Mouse (Mus musculus): ENCODE measurements around the gene Asb16.

GRCm38 (mm10) chr11:102317298-102317900, 48.9 kb downstream of the Asb16 start:
- TF ChIP-seq POLR2A (IDR thresholded peaks at IDR 0.05; ENCODE audit: insufficient read depth, low read depth, low read length) = no peak
- no peak for TF ChIP-seq EP300 (IDR thresholded peaks at IDR 0.05; ENCODE audit: insufficient read depth, low read depth, low read length)

All from heart, adult 2 months (tissue).